Comparison of ENCODE assay signal across 8 mouse cellular contexts in genomic region chr5:20881915-20882800, GRCm38 (mm10). TPM values are rescaled to one million over a fixed set of nuclear protein-coding genes. Genes with fewer than 3 reads are reported as not detected.
DNase-seq lines count a peak whose midpoint lies in the region; ATAC-seq and TF ChIP-seq lines count a peak whose summit lies in the region.

Phtf2 (minus strand) TSS chr5:20882124.
Tmem60 (plus strand) TSS chr5:20882191.

- H3K9ac ChIP-seq in kidney, embryonic 14.5 days (ENCODE audit: low read depth, low read length): peak within 1 kb of the TSS; percentile 90
- peak within 1 kb of the TSS; percentile 86 for H3K9ac ChIP-seq in limb, embryonic 15.5 days

- peak; percentile 99 for DNase-seq in A20 (ENCODE audit: low read depth, low spot score)
- peak; percentile 98 to 99 for DNase-seq in heart, adult 9 months (ENCODE audit: low spot score in 2 of 2)
- peak; percentile 95 to 98 for DNase-seq in monocyte, adult 2 months (ENCODE audit: low read depth in 1 of 2, low spot score in 2 of 2)
- DNase-seq in spleen, postnatal 36 days (ENCODE audit: low spot score in 2 of 2): peak; percentile 99

- no peaks in the 10 kb centered on the region for H3K27me3 ChIP-seq in kidney, embryonic 14.5 days (ENCODE audit: control insufficient read depth, insufficient read depth, low read length)
- no peaks in the 10 kb centered on the region for H3K27me3 ChIP-seq in limb, embryonic 15.5 days

- TF ChIP-seq CTCF in bone marrow macrophage, adult 2 months (IDR thresholded peaks at IDR 0.05; ENCODE audit: low read depth, low read length): no peak
- TF ChIP-seq CTCF in embryonic fibroblast, embryonic 13.5 days (IDR thresholded peaks at IDR 0.05; ENCODE audit: borderline replicate concordance, insufficient read depth, low read length): no peak

- H3K4me3 ChIP-seq in bone marrow macrophage, adult 2 months (ENCODE audit: insufficient read depth, low read length): peak within 1 kb of the TSS; percentile 93
- peak within 1 kb of the TSS; percentile 94 for H3K4me3 ChIP-seq in embryonic fibroblast, embryonic 13.5 days (ENCODE audit: insufficient read depth, low read length)
- H3K4me3 ChIP-seq in kidney, embryonic 14.5 days (ENCODE audit: low read length): peak within 1 kb of the TSS; percentile 85
- peak within 1 kb of the TSS; percentile 84 for H3K4me3 ChIP-seq in limb, embryonic 15.5 days

- H3K27ac ChIP-seq in bone marrow macrophage, adult 2 months (ENCODE audit: insufficient read depth, low read depth, low read length): peak within 1 kb of the TSS; percentile 70
- H3K27ac ChIP-seq in embryonic fibroblast, embryonic 13.5 days (ENCODE audit: insufficient read depth, low read length): peak within 1 kb of the TSS; percentile 45; the same call in 1 of the 2 replicates
- H3K27ac ChIP-seq in kidney, embryonic 14.5 days (ENCODE audit: low read depth, low read length): peak within 1 kb of the TSS; percentile 90
- H3K27ac ChIP-seq in limb, embryonic 15.5 days: peak within 1 kb of the TSS; percentile 94

- peak within 1 kb of the TSS; percentile 60 for H3K4me2 ChIP-seq in kidney, embryonic 14.5 days (replicated peaks; ENCODE audit: low read depth, low read length)
- H3K4me2 ChIP-seq in limb, embryonic 15.5 days: peak within 1 kb of the TSS; percentile 71

- H3K9me3 ChIP-seq in kidney, embryonic 14.5 days (ENCODE audit: control insufficient read depth, low read length): no peaks in the 10 kb centered on the region
- H3K9me3 ChIP-seq in limb, embryonic 15.5 days: no peaks in the 10 kb centered on the region

- peaks cover 5% of the 10 kb centered on the region; the same call in 1 of the 2 replicates for H3K36me3 ChIP-seq in kidney, embryonic 14.5 days (ENCODE audit: control insufficient read depth, insufficient read depth, low read length)
- peaks cover 6% of the 10 kb centered on the region; the same call in 1 of the 2 replicates for H3K36me3 ChIP-seq in limb, embryonic 15.5 days

- H3K4me1 ChIP-seq in bone marrow macrophage, adult 2 months (ENCODE audit: control insufficient read depth, insufficient read depth, low read length): peaks cover 27% of the 10 kb centered on the region
- no peaks in the 10 kb centered on the region; the same call in 1 of the 2 replicates for H3K4me1 ChIP-seq in embryonic fibroblast, embryonic 13.5 days (ENCODE audit: control insufficient read depth, insufficient read depth, low read length)
- peaks cover 8% of the 10 kb centered on the region for H3K4me1 ChIP-seq in kidney, embryonic 14.5 days (ENCODE audit: control insufficient read depth, insufficient read depth, low read length)
- peaks cover 14% of the 10 kb centered on the region; the same call in 1 of the 2 replicates for H3K4me1 ChIP-seq in limb, embryonic 15.5 days

- WGBS in kidney, embryonic 14.5 days: under 1% methylated on average over 74 of the region's 94 CpGs
- under 1% methylated on average over 94 of the region's 94 CpGs for WGBS in limb, embryonic 15.5 days

- ATAC-seq in kidney, embryonic 14.5 days (ENCODE audit: low FRiP score, low TSS enrichment): peak; percentile 99
- peak; percentile 99 for ATAC-seq in limb, embryonic 15.5 days (ENCODE audit: insufficient number of reproducible peaks, low FRiP score, low TSS enrichment, low read depth)

- TF ChIP-seq POLR2A in bone marrow macrophage, adult 2 months (IDR thresholded peaks at IDR 0.05; ENCODE audit: borderline replicate concordance, low read depth, low read length): 0 out of 2 replicates have a peak, but pooled peaks have one; percentile 6
- TF ChIP-seq POLR2A in embryonic fibroblast, embryonic 13.5 days (IDR thresholded peaks at IDR 0.05; ENCODE audit: low read depth, low read length): peak; percentile 87

RNA-seq across cellular contexts. Expression of gene Phtf2, which starts in this region (rescaled TPM):
- 10.7 and 14.1 TPM in 2 replicates for polyA plus RNA-seq in bone marrow macrophage, adult 2 months (2012; ENCODE audit: insufficient read depth, insufficient read length, missing spikeins)
- polyA plus RNA-seq in embryonic fibroblast, embryonic 13.5 days (2011; ENCODE audit: insufficient read length, low read depth, missing spikeins): 10.1 and 10.2 TPM in 2 replicates
- 8.2 and 18.9 TPM in 2 replicates for polyA plus RNA-seq in kidney, embryonic 14.5 days (2014; fragmentation: Nextera tagmentation; extraction: Ambion mirVana)
- 14.2 and 15.4 TPM in 2 replicates for polyA plus RNA-seq in limb, embryonic 15.5 days (2015; fragmentation: Nextera tagmentation; extraction: Ambion mirVana)

RNA-seq across cellular contexts. Expression of gene Tmem60, which starts in this region (rescaled TPM):
- 30.9 and 31.8 TPM in 2 replicates for polyA plus RNA-seq in bone marrow macrophage, adult 2 months (2012; ENCODE audit: insufficient read depth, insufficient read length, missing spikeins)
- polyA plus RNA-seq in embryonic fibroblast, embryonic 13.5 days (2011; ENCODE audit: insufficient read length, low read depth, missing spikeins): 27.1 and 31.1 TPM in 2 replicates
- polyA plus RNA-seq in kidney, embryonic 14.5 days (2014; fragmentation: Nextera tagmentation; extraction: Ambion mirVana): 48.0 and 65.9 TPM in 2 replicates
- 43.3 and 46.2 TPM in 2 replicates for polyA plus RNA-seq in limb, embryonic 15.5 days (2015; fragmentation: Nextera tagmentation; extraction: Ambion mirVana)

Comparison
In these comparisons a context has a peak if more than half of its experiments do, and no peak if none do; other contexts are left out.
1. Peak in every context shown above with its lines: DNase-seq, ATAC-seq, H3K4me3 ChIP-seq and H3K27ac ChIP-seq.